Mouse (Mus musculus) stomach, postnatal 0 days (tissue): ENCODE measurements around the gene Mon1b.

Experiments
- CTCF ChIP-seq: IDR thresholded peaks from 2 replicates; pipeline ENCODE4 v1.5.1; 2016; ENCODE audit warnings: antibody characterized with exemption, low read depth, mild to moderate bottlenecking, moderate library complexity
- EP300 ChIP-seq: optimal IDR thresholded peaks from 2 replicates; pipeline ENCODE3; 2016; ENCODE audit warnings: antibody characterized with exemption

- TF ChIP-seq CTCF (no peak), EP300 (no peak)
Observed at GRCm38 (mm10) chr8:113676811-113677210, 41.4 kb downstream of the Mon1b start.
